Mouse (Mus musculus): Measurements from ENCODE around the gene E2f3. TPM values are rescaled to one million over a fixed set of nuclear protein-coding genes. Genes with fewer than 3 reads are reported as not detected.

The E2f3 gene
- total RNA-seq (2021) = 1 to 10 TPM; 6.2 TPM
- polyA plus RNA-seq (2012; rRNA removed) = 2.6 and 5.1 TPM in 2 replicates
- long read RNA-seq, full-length matches to known transcripts = 1 of 1 reads
- long read RNA-seq, partial matches to known transcripts = 0 of 1 reads
- long read RNA-seq, other reads (novel, unspliced or antisense) = 0 of 1 reads

GRCm38 (mm10) chr13:29985855-29986755 lies at the start of gene E2f3:
TSS of gene E2f3 (minus strand) at chr13:29986063.
- no peaks in the 10 kb centered on the region for H3K27me3 ChIP-seq (ENCODE audit: control insufficient read depth, insufficient read depth, low read length)
- H3K36me3 ChIP-seq (ENCODE audit: control insufficient read depth, insufficient read depth, low read length) = no peaks in the 10 kb centered on the region
- H3K27ac ChIP-seq = peak within 1 kb of the TSS; percentile 86
- WGBS = under 1% methylated on average over 45 of the region's 45 CpGs
- intact Hi-C loops (cut with DNase I) = loop anchor here (2.0 to 10.0 kb wide), 5 partner anchors 44 to 1031 kb away; partner anchors contain the start of gene Sox4
- peak within 1 kb of the TSS; percentile 80 for H3K4me3 ChIP-seq
- H3K9ac ChIP-seq (ENCODE audit: low read depth, low read length) = peak within 1 kb of the TSS; percentile 77
- H3K79me2 ChIP-seq (replicated peaks; ENCODE audit: control insufficient read depth, insufficient read depth, low read length) = no peaks in the 10 kb centered on the region; the same call in 1 of the 2 replicates
- 0 out of 2 replicates have a peak, but pooled peaks have one; percentile 12 for TF ChIP-seq EP300 (IDR thresholded peaks at IDR 0.05; ENCODE audit: insufficient read depth, low read depth, low read length)
- TF ChIP-seq CTCF (IDR thresholded peaks at IDR 0.05) = peak; percentile 24; the same call in 1 of the 2 replicates
- TF ChIP-seq POLR2A (IDR thresholded peaks at IDR 0.05; ENCODE audit: insufficient read depth, low read depth, low read length) = peak; percentile 41; the same call in 1 of the 2 replicates
- peaks cover 2% of the 10 kb centered on the region; the same call in 1 of the 2 replicates for H3K4me1 ChIP-seq (ENCODE audit: control insufficient read depth, insufficient read depth, low read length)
- DNase-seq = peak; percentile 96 to 99

- Histone ChIP-seq H3K27ac (no peak overlapping the region), H3K9ac (ENCODE audit: low read depth, low read length) (no peak overlapping the region), H3K27me3 (ENCODE audit: control insufficient read depth, insufficient read depth, low read length) (no peaks in the 10 kb centered on the region), H3K4me1 (ENCODE audit: control insufficient read depth, insufficient read depth, low read length) (no peaks in the 10 kb centered on the region), H3K36me3 (ENCODE audit: control insufficient read depth, insufficient read depth, low read length) (no peaks in the 10 kb centered on the region), H3K79me2 (replicated peaks; ENCODE audit: control insufficient read depth, insufficient read depth, low read length) (no peaks in the 10 kb centered on the region), H3K4me3 (no peak overlapping the region)
- no peak for DNase-seq
- TF ChIP-seq CTCF (IDR thresholded peaks at IDR 0.05) = no peak
- no peak for TF ChIP-seq POLR2A (IDR thresholded peaks at IDR 0.05; ENCODE audit: insufficient read depth, low read depth, low read length)
- no peak for TF ChIP-seq EP300 (IDR thresholded peaks at IDR 0.05; ENCODE audit: insufficient read depth, low read depth, low read length)
- 90% methylated on average over 5 of the region's 5 CpGs for WGBS
- intact Hi-C loops (cut with DNase I) = no loop called here
Observed at GRCm38 (mm10) chr13:30034540-30034939, 48.7 kb upstream of the E2f3 start.

GRCm38 (mm10) chr13:30031684-30032335 lies 45.9 kb upstream of the E2f3 start:
- Histone ChIP-seq H3K27ac (no peak overlapping the region), H3K4me3 (no peak overlapping the region), H3K9ac (ENCODE audit: low read depth, low read length) (no peak overlapping the region), H3K4me1 (ENCODE audit: control insufficient read depth, insufficient read depth, low read length) (no peaks in the 10 kb centered on the region), H3K27me3 (ENCODE audit: control insufficient read depth, insufficient read depth, low read length) (no peaks in the 10 kb centered on the region), H3K36me3 (ENCODE audit: control insufficient read depth, insufficient read depth, low read length) (no peaks in the 10 kb centered on the region), H3K79me2 (replicated peaks; ENCODE audit: control insufficient read depth, insufficient read depth, low read length) (no peaks in the 10 kb centered on the region)
- intact Hi-C loops (cut with DNase I) = no loop called here
- TF ChIP-seq POLR2A (IDR thresholded peaks at IDR 0.05; ENCODE audit: insufficient read depth, low read depth, low read length) (no peak), EP300 (IDR thresholded peaks at IDR 0.05; ENCODE audit: insufficient read depth, low read depth, low read length) (no peak), CTCF (IDR thresholded peaks at IDR 0.05) (no peak)
- 46% methylated on average over 13 of the region's 13 CpGs for WGBS
- no peak for DNase-seq

GRCm38 (mm10) chr13:30027841-30028240 lies 42.0 kb upstream of the E2f3 start:
- Histone ChIP-seq H3K9ac (ENCODE audit: low read depth, low read length) (no peak overlapping the region), H3K36me3 (ENCODE audit: control insufficient read depth, insufficient read depth, low read length) (no peaks in the 10 kb centered on the region), H3K79me2 (replicated peaks; ENCODE audit: control insufficient read depth, insufficient read depth, low read length) (no peaks in the 10 kb centered on the region), H3K4me1 (ENCODE audit: control insufficient read depth, insufficient read depth, low read length) (no peaks in the 10 kb centered on the region), H3K27me3 (ENCODE audit: control insufficient read depth, insufficient read depth, low read length) (no peaks in the 10 kb centered on the region), H3K4me3 (no peak overlapping the region), H3K27ac (no peak overlapping the region)
- 69% methylated on average over 3 of the region's 3 CpGs for WGBS
- DNase-seq = no peak
- TF ChIP-seq POLR2A (IDR thresholded peaks at IDR 0.05; ENCODE audit: insufficient read depth, low read depth, low read length) (no peak), CTCF (IDR thresholded peaks at IDR 0.05) (no peak), EP300 (IDR thresholded peaks at IDR 0.05; ENCODE audit: insufficient read depth, low read depth, low read length) (no peak)
- intact Hi-C loops (cut with DNase I) = no loop called here

- intact Hi-C loops (cut with DNase I) = no loop called here
- 83% methylated on average over 2 of the region's 2 CpGs for WGBS
- Histone ChIP-seq H3K36me3 (ENCODE audit: control insufficient read depth, insufficient read depth, low read length) (no peaks in the 10 kb centered on the region), H3K9ac (ENCODE audit: low read depth, low read length) (no peak overlapping the region), H3K4me3 (no peak overlapping the region), H3K4me1 (ENCODE audit: control insufficient read depth, insufficient read depth, low read length) (no peaks in the 10 kb centered on the region), H3K27me3 (ENCODE audit: control insufficient read depth, insufficient read depth, low read length) (no peaks in the 10 kb centered on the region), H3K79me2 (replicated peaks; ENCODE audit: control insufficient read depth, insufficient read depth, low read length) (no peaks in the 10 kb centered on the region), H3K27ac (no peak overlapping the region)
- no peak for DNase-seq
- TF ChIP-seq CTCF (IDR thresholded peaks at IDR 0.05) (no peak), POLR2A (IDR thresholded peaks at IDR 0.05; ENCODE audit: insufficient read depth, low read depth, low read length) (no peak), EP300 (IDR thresholded peaks at IDR 0.05; ENCODE audit: insufficient read depth, low read depth, low read length) (no peak)
Observed at GRCm38 (mm10) chr13:30022487-30022886, 36.6 kb upstream of the E2f3 start.
